Mouse (Mus musculus) kidney, embryonic 14.5 days (tissue): ENCODE measurements around the gene Psmb2. TPM values are rescaled to one million over a fixed set of nuclear protein-coding genes. Genes with fewer than 3 reads are reported as not detected.
A peak's percentile ranks its signal among the peaks of the same experiment; 100 is the strongest.

Source experiments
- ATAC-seq: fragments of 200-750 bp; cut with Nextera tagmentation; 2 replicates; pipeline ENCODE4 v1.8.0; 2017; ENCODE audit warnings: moderate number of reproducible peaks, mild to moderate bottlenecking, moderate TSS enrichment, moderate library complexity; ENCODE audit not compliant: low FRiP score, low TSS enrichment
- H3K27ac ChIP-seq: fragments of 300-500 bp; sonication (generic); 2 replicates; pipeline ENCODE4 v1.5.1; 2014; ENCODE audit warnings: low read depth, mild to moderate bottlenecking, low read length, moderate library complexity, mixed read lengths
- H3K27me3 ChIP-seq: fragments of 300-500 bp; sonication (generic); 2 replicates; pipeline ENCODE4 v1.6.1; 2014; ENCODE audit warnings: mild to moderate bottlenecking, low read length; ENCODE audit not compliant: control insufficient read depth, insufficient read depth
- H3K36me3 ChIP-seq: fragments of 300-500 bp; sonication (generic); 2 replicates; pipeline ENCODE4 v1.6.1; 2014; ENCODE audit warnings: low read length, mixed read lengths; ENCODE audit not compliant: control insufficient read depth, insufficient read depth
- H3K4me1 ChIP-seq: fragments of 300-500 bp; sonication (generic); 2 replicates; pipeline ENCODE4 v1.6.1; 2014; ENCODE audit warnings: low read length, mixed read lengths; ENCODE audit not compliant: control insufficient read depth, insufficient read depth
- H3K4me2 ChIP-seq: fragments of 300-500 bp; sonication (generic); replicated peaks from 2 replicates; pipeline ENCODE4 v1.6.1; 2014; ENCODE audit warnings: low read depth, mild to moderate bottlenecking, low read length
- H3K4me3 ChIP-seq: fragments of 300-500 bp; sonication (generic); 2 replicates; pipeline ENCODE4 v1.5.1; 2014; ENCODE audit warnings: mild to moderate bottlenecking, low read length
- H3K9ac ChIP-seq: fragments of 300-500 bp; sonication (generic); 2 replicates; pipeline ENCODE4 v1.6.1; 2014; ENCODE audit warnings: low read depth, mild to moderate bottlenecking, low read length, moderate library complexity
- H3K9me3 ChIP-seq: fragments of 300-500 bp; sonication (generic); 2 replicates; pipeline ENCODE4 v1.6.1; 2016; ENCODE audit warnings: low read length; ENCODE audit not compliant: control insufficient read depth
- WGBS: fragments of 180-500 bp; shearing (Covaris S2); extraction: QIAGEN DNeasy Blood & Tissue Kit; methylation state at CpG from one replicate; pipeline ENCODE4 v1.1.7; 2014; 5-methylcytosine and 5-hydroxymethylcytosine counted together
- polyA plus RNA-seq: library from polyadenylated mRNA; unstranded; fragments of >200 nt; fragmentation: Nextera tagmentation; extraction: Ambion mirVana; gene quantifications from 2 replicates; pipeline ENCODE4 v1.2.1, GENCODE M21; 2014

Gene Psmb2
- 510 and 601 TPM in 2 replicates for polyA plus RNA-seq

- Histone ChIP-seq H3K27me3 (no peaks in the 10 kb centered on the region), H3K9ac (peak within 1 kb of the TSS; percentile 98), H3K9me3 (no peaks in the 10 kb centered on the region), H3K4me1 (0 out of 2 replicates have a peak, but pooled peaks cover 3% of the 10 kb centered on the region), H3K27ac (peak within 1 kb of the TSS; percentile 65), H3K36me3 (peaks cover 3% of the 10 kb centered on the region; the same call in 1 of the 2 replicates), H3K4me3 (peak within 1 kb of the TSS; percentile 100), H3K4me2 (peak within 1 kb of the TSS; percentile 86)
- 3% methylated on average over 48 of the region's 48 CpGs for WGBS
- ATAC-seq = peak; percentile 99
Measured at GRCm38 (mm10) chr4:126677054-126678003, at the start of gene Psmb2. Gene Psmb2, plus strand, starts transcription at chr4:126677630.

GRCm38 (mm10) chr4:126631922-126632321 is 45.5 kb upstream of the Psmb2 start:
- Histone ChIP-seq H3K9me3 (no peaks in the 10 kb centered on the region), H3K27ac (no peak overlapping the region), H3K4me3 (no peak overlapping the region), H3K9ac (no peak overlapping the region), H3K4me1 (no peaks in the 10 kb centered on the region), H3K27me3 (peaks cover 13% of the 10 kb centered on the region), H3K4me2 (no peak overlapping the region), H3K36me3 (no peaks in the 10 kb centered on the region)
- 44% methylated on average over 2 of the region's 2 CpGs for WGBS
- ATAC-seq = no peak

GRCm38 (mm10) chr4:126632668-126633067 is 44.8 kb upstream of the Psmb2 start:
- H3K27me3 ChIP-seq = peaks cover 15% of the 10 kb centered on the region
- no peak overlapping the region for H3K4me3 ChIP-seq
- 60% methylated on average over 3 of the region's 3 CpGs for WGBS
- H3K9ac ChIP-seq = no peak overlapping the region
- no peaks in the 10 kb centered on the region for H3K36me3 ChIP-seq
- no peaks in the 10 kb centered on the region for H3K9me3 ChIP-seq
- H3K27ac ChIP-seq = no peak overlapping the region
- H3K4me1 ChIP-seq = no peaks in the 10 kb centered on the region
- H3K4me2 ChIP-seq = no peak overlapping the region
- ATAC-seq = no peak

- no peak overlapping the region for H3K27ac ChIP-seq
- 19% methylated on average over 11 of the region's 11 CpGs for WGBS
- H3K36me3 ChIP-seq = no peaks in the 10 kb centered on the region
- H3K27me3 ChIP-seq = peaks cover 25% of the 10 kb centered on the region
- H3K9ac ChIP-seq = no peak overlapping the region
- no peak for ATAC-seq
- H3K4me1 ChIP-seq = no peaks in the 10 kb centered on the region
- no peaks in the 10 kb centered on the region for H3K9me3 ChIP-seq
- H3K4me2 ChIP-seq = no peak overlapping the region
- H3K4me3 ChIP-seq = no peak overlapping the region
Measured at GRCm38 (mm10) chr4:126636330-126636729, 41.1 kb upstream of the Psmb2 start.

GRCm38 (mm10) chr4:126637446-126637845 is 40.0 kb upstream of the Psmb2 start:
- Histone ChIP-seq H3K27ac (no peak overlapping the region), H3K36me3 (no peaks in the 10 kb centered on the region), H3K4me1 (no peaks in the 10 kb centered on the region), H3K4me2 (no peak overlapping the region), H3K9me3 (no peaks in the 10 kb centered on the region), H3K9ac (no peak overlapping the region), H3K27me3 (peaks cover 25% of the 10 kb centered on the region), H3K4me3 (no peak overlapping the region)
- no peak for ATAC-seq
- WGBS = 75% methylated on average over 4 of the region's 4 CpGs

- no peak for ATAC-seq
- WGBS = 63% methylated on average over 7 of the region's 7 CpGs
- Histone ChIP-seq H3K4me1 (no peaks in the 10 kb centered on the region), H3K4me3 (no peak overlapping the region), H3K9me3 (no peaks in the 10 kb centered on the region), H3K27me3 (peaks cover 25% of the 10 kb centered on the region), H3K36me3 (no peaks in the 10 kb centered on the region), H3K4me2 (no peak overlapping the region), H3K9ac (no peak overlapping the region), H3K27ac (no peak overlapping the region)
Measured at GRCm38 (mm10) chr4:126639339-126639738, 38.1 kb upstream of the Psmb2 start.

GRCm38 (mm10) chr4:126641901-126642300 is 35.5 kb upstream of the Psmb2 start:
- 28% methylated on average over 9 of the region's 9 CpGs for WGBS
- no peak overlapping the region for H3K9ac ChIP-seq
- no peak overlapping the region for H3K27ac ChIP-seq
- H3K4me2 ChIP-seq = no peak overlapping the region
- no peaks in the 10 kb centered on the region for H3K4me1 ChIP-seq
- H3K36me3 ChIP-seq = no peaks in the 10 kb centered on the region
- H3K27me3 ChIP-seq = peaks cover 13% of the 10 kb centered on the region; the same call in 1 of the 2 replicates
- no peaks in the 10 kb centered on the region for H3K9me3 ChIP-seq
- H3K4me3 ChIP-seq = no peak overlapping the region
- ATAC-seq = no peak

GRCm38 (mm10) chr4:126643815-126644214 is 33.6 kb upstream of the Psmb2 start:
- no peaks in the 10 kb centered on the region for H3K9me3 ChIP-seq
- 60% methylated on average over 4 of the region's 4 CpGs for WGBS
- H3K27ac ChIP-seq = no peak overlapping the region
- H3K36me3 ChIP-seq = no peaks in the 10 kb centered on the region
- no peak for ATAC-seq
- no peak overlapping the region for H3K4me2 ChIP-seq
- H3K4me1 ChIP-seq = no peaks in the 10 kb centered on the region; the same call in 1 of the 2 replicates
- H3K27me3 ChIP-seq = peaks cover 11% of the 10 kb centered on the region; the same call in 1 of the 2 replicates
- H3K4me3 ChIP-seq = no peak overlapping the region
- no peak overlapping the region for H3K9ac ChIP-seq

- no peaks in the 10 kb centered on the region for H3K9me3 ChIP-seq
- no peak overlapping the region for H3K9ac ChIP-seq
- no peak overlapping the region for H3K27ac ChIP-seq
- no peaks in the 10 kb centered on the region for H3K36me3 ChIP-seq
- peak; percentile 88 for ATAC-seq
- H3K4me1 ChIP-seq = no peaks in the 10 kb centered on the region; the same call in 1 of the 2 replicates
- H3K4me3 ChIP-seq = no peak overlapping the region
- 47% methylated on average over 10 of the region's 10 CpGs for WGBS
- peaks cover 9% of the 10 kb centered on the region; the same call in 1 of the 2 replicates for H3K27me3 ChIP-seq
- H3K4me2 ChIP-seq = no peak overlapping the region
Measured at GRCm38 (mm10) chr4:126644333-126644963, 33.0 kb upstream of the Psmb2 start.
